Mouse (Mus musculus): Measurements from ENCODE around the gene Dolpp1. TPM values are rescaled to one million over a fixed set of nuclear protein-coding genes. Genes with fewer than 3 reads are reported as not detected.

The Dolpp1 gene
- polyA plus RNA-seq, 1 experiment from 2014 or later, result 39.5 TPM

- Histone ChIP-seq H3K9me3 (ENCODE audit: control insufficient read depth) (no peaks in the 10 kb centered on the region), H3K9ac (ENCODE audit: low read depth, low read length) (no peak overlapping the region), H3K4me2 (replicated peaks; ENCODE audit: low read depth) (no peak overlapping the region; the same call in 1 of the 2 replicates), H3K27me3 (replicated peaks; ENCODE audit: control insufficient read depth, insufficient read depth, low read length) (no peaks in the 10 kb centered on the region), H3K4me1 (replicated peaks; ENCODE audit: control insufficient read depth, insufficient read depth, low read length) (peaks cover 7% of the 10 kb centered on the region; the same call in 1 of the 2 replicates), H3K36me3 (ENCODE audit: control insufficient read depth, insufficient read depth) (no peaks in the 10 kb centered on the region), H3K27ac (ENCODE audit: low read depth, low read length) (peak overlapping the region; percentile 5; the same call in 1 of the 2 replicates), H3K4me3 (ENCODE audit: low read depth, low read length) (no peak overlapping the region)
- WGBS, result 29% methylated on average over 10 of the region's 10 CpGs
- ATAC-seq, result no peak
- no peak for TF ChIP-seq CTCF (IDR thresholded peaks at IDR 0.05; ENCODE audit: low read depth)
Observed at GRCm38 (mm10) chr2:30360626-30361025, 31.4 kb upstream of the Dolpp1 start.

GRCm38 (mm10) chr2:30362865-30363264 lies 29.2 kb upstream of the Dolpp1 start:
- Histone ChIP-seq H3K36me3 (ENCODE audit: control insufficient read depth, insufficient read depth) (peaks cover 5% of the 10 kb centered on the region; the same call in 1 of the 2 replicates), H3K9ac (ENCODE audit: low read depth, low read length) (no peak overlapping the region), H3K4me2 (replicated peaks; ENCODE audit: low read depth) (no peak overlapping the region), H3K9me3 (ENCODE audit: control insufficient read depth) (no peaks in the 10 kb centered on the region), H3K4me1 (replicated peaks; ENCODE audit: control insufficient read depth, insufficient read depth, low read length) (peaks cover 7% of the 10 kb centered on the region; the same call in 1 of the 2 replicates), H3K4me3 (ENCODE audit: low read depth, low read length) (no peak overlapping the region), H3K27me3 (replicated peaks; ENCODE audit: control insufficient read depth, insufficient read depth, low read length) (no peaks in the 10 kb centered on the region), H3K27ac (ENCODE audit: low read depth, low read length) (no peak overlapping the region)
- ATAC-seq, result no peak
- peak; percentile 49 for TF ChIP-seq CTCF (IDR thresholded peaks at IDR 0.05; ENCODE audit: low read depth)
- 78% methylated on average over 5 of the region's 5 CpGs for WGBS

GRCm38 (mm10) chr2:30363773-30364650 lies 28.0 kb upstream of the Dolpp1 start, which contains the start of gene Miga2:
TSS of gene Miga2 (plus strand) at chr2:30364233.
- H3K27me3 ChIP-seq (replicated peaks; ENCODE audit: control insufficient read depth, insufficient read depth, low read length), result no peaks in the 10 kb centered on the region
- under 1% methylated on average over 54 of the region's 54 CpGs for WGBS
- H3K27ac ChIP-seq (ENCODE audit: low read depth, low read length), result no peak within 1 kb of the TSS
- peaks cover 7% of the 10 kb centered on the region; the same call in 1 of the 2 replicates for H3K4me1 ChIP-seq (replicated peaks; ENCODE audit: control insufficient read depth, insufficient read depth, low read length)
- no peak for TF ChIP-seq CTCF (IDR thresholded peaks at IDR 0.05; ENCODE audit: low read depth)
- H3K9ac ChIP-seq (ENCODE audit: low read depth, low read length), result peak within 1 kb of the TSS; percentile 59
- peak within 1 kb of the TSS; percentile 93 for H3K4me2 ChIP-seq (replicated peaks; ENCODE audit: low read depth)
- H3K9me3 ChIP-seq (ENCODE audit: control insufficient read depth), result no peaks in the 10 kb centered on the region
- H3K36me3 ChIP-seq (ENCODE audit: control insufficient read depth, insufficient read depth), result peaks cover 17% of the 10 kb centered on the region
- H3K4me3 ChIP-seq (ENCODE audit: low read depth, low read length), result peak within 1 kb of the TSS; percentile 91
- peak; percentile 97 for ATAC-seq

DNA sequence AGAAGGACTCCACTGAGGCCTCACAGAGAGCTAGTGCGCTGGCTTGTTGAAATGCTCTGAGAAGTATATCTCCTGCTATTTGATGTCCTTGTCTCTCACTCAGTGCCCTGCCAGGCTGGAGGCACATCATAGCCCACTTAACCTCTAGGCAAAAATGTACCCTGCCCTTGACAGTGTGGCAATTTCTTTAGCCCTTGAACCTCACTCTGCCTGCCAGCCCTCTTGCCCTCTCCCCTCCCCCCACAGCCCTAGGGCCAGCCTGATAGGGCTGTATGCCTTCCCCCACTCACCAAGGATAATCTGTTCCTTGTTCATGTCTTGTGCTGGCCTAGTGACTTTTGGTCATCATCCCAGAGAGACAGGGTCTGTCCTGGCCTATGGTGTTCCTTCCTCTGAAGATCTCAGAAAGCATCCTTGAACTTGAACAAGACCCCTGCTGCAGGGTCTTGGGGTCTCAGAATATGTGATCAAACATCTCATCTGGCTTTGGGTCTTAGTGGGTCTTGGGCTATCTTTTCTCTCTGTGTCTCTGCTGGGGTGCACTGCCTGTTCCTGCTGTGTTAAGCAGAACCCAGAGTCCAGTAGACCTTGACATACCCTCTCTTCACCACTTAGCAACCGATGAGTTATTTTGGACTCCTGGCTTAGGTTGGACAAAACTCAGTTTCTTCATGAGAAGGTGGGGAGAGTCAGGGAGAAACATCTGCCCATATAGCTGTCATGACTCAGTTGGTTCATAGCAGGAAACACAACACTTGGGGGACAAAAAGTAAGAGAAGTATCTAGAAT lies 26.6 kb upstream of the Dolpp1 start:
- Histone ChIP-seq H3K36me3 (ENCODE audit: control insufficient read depth, insufficient read depth) (peaks cover 30% of the 10 kb centered on the region), H3K4me1 (replicated peaks; ENCODE audit: control insufficient read depth, insufficient read depth, low read length) (peaks cover 7% of the 10 kb centered on the region; the same call in 1 of the 2 replicates), H3K4me3 (ENCODE audit: low read depth, low read length) (peak overlapping the region; percentile 91; the same call in 1 of the 2 replicates), H3K27me3 (replicated peaks; ENCODE audit: control insufficient read depth, insufficient read depth, low read length) (no peaks in the 10 kb centered on the region), H3K4me2 (replicated peaks; ENCODE audit: low read depth) (peak overlapping the region; percentile 93), H3K9ac (ENCODE audit: low read depth, low read length) (no peak overlapping the region), H3K9me3 (ENCODE audit: control insufficient read depth) (no peaks in the 10 kb centered on the region), H3K27ac (ENCODE audit: low read depth, low read length) (no peak overlapping the region)
- ATAC-seq, result no peak
- TF ChIP-seq CTCF (IDR thresholded peaks at IDR 0.05; ENCODE audit: low read depth), result no peak
- WGBS, result 86% methylated on average over 2 of the region's 2 CpGs

DNA sequence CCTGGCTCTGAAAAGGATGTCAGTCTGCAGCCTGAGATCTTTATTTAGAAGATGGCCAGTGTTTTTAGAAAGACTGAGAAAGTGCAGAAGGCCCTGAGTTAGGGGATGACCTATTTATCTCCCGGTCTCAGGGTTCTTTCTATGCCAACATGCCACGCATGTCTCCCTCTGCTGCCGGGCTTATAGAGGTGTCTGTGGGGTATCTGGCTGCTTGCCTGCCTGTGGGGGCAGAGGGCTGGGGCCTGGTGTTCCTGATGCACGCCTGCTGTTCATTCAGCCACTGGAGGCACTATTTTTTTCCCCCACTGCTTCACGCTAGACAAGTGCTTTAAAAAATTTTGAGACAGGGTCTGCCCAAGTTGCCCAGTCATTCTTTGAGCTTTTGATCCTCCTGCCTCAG lies 25.9 kb upstream of the Dolpp1 start:
- peaks cover 37% of the 10 kb centered on the region for H3K36me3 ChIP-seq (ENCODE audit: control insufficient read depth, insufficient read depth)
- H3K9ac ChIP-seq (ENCODE audit: low read depth, low read length), result no peak overlapping the region
- H3K27ac ChIP-seq (ENCODE audit: low read depth, low read length), result no peak overlapping the region
- H3K27me3 ChIP-seq (replicated peaks; ENCODE audit: control insufficient read depth, insufficient read depth, low read length), result no peaks in the 10 kb centered on the region
- peaks cover 7% of the 10 kb centered on the region; the same call in 1 of the 2 replicates for H3K4me1 ChIP-seq (replicated peaks; ENCODE audit: control insufficient read depth, insufficient read depth, low read length)
- no peak overlapping the region for H3K4me2 ChIP-seq (replicated peaks; ENCODE audit: low read depth)
- ATAC-seq, result no peak
- no peak overlapping the region for H3K4me3 ChIP-seq (ENCODE audit: low read depth, low read length)
- 73% methylated on average over 5 of the region's 5 CpGs for WGBS
- H3K9me3 ChIP-seq (ENCODE audit: control insufficient read depth), result no peaks in the 10 kb centered on the region
- no peak for TF ChIP-seq CTCF (IDR thresholded peaks at IDR 0.05; ENCODE audit: low read depth)

DNA sequence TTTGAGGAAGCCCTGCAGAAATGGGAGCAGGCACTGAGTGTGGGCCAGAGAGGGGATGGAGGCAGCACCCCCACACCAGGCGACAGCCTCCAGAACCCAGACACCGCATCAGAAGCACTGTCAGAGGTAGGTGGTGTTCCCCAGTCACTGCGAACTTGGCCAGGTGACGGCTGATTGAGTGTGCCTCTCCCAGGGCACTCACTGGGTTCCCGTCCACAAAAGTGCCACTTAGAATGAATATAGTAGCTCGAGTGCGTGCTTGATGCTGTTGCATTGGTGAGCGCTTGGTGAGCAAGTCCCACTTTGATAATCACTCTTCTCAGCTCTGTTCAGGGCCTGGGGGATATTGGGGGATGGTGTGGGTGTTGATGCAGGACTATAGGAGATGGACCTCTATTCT lies 20.5 kb upstream of the Dolpp1 start:
- Histone ChIP-seq H3K9me3 (ENCODE audit: control insufficient read depth) (no peaks in the 10 kb centered on the region), H3K4me1 (replicated peaks; ENCODE audit: control insufficient read depth, insufficient read depth, low read length) (no peaks in the 10 kb centered on the region), H3K9ac (ENCODE audit: low read depth, low read length) (no peak overlapping the region), H3K36me3 (ENCODE audit: control insufficient read depth, insufficient read depth) (peaks cover 79% of the 10 kb centered on the region), H3K4me2 (replicated peaks; ENCODE audit: low read depth) (no peak overlapping the region), H3K27me3 (replicated peaks; ENCODE audit: control insufficient read depth, insufficient read depth, low read length) (no peaks in the 10 kb centered on the region), H3K4me3 (ENCODE audit: low read depth, low read length) (no peak overlapping the region), H3K27ac (ENCODE audit: low read depth, low read length) (no peak overlapping the region)
- no peak for TF ChIP-seq CTCF (IDR thresholded peaks at IDR 0.05; ENCODE audit: low read depth)
- no peak for ATAC-seq
- WGBS, result 98% methylated on average over 8 of the region's 8 CpGs
